Comparison of ENCODE assay signal across 8 mouse cellular contexts in genomic region chr7:98102488-98102887, GRCm38 (mm10). TPM values are rescaled to one million over a fixed set of nuclear protein-coding genes. Genes with fewer than 3 reads are reported as not detected.
A peak's percentile ranks its signal among the peaks of the same experiment; 100 is the strongest.
DNase-seq lines count a peak whose midpoint lies in the region; ATAC-seq and TF ChIP-seq lines count a peak whose summit lies in the region.

No protein-coding gene starts in this region.

- H3K27me3 ChIP-seq in kidney, postnatal 0 days (ENCODE audit: insufficient read depth, low read length), result no peaks in the 10 kb centered on the region
- no peaks in the 10 kb centered on the region for H3K27me3 ChIP-seq in forebrain, embryonic 11.5 days (ENCODE audit: control insufficient read depth, insufficient read depth, low read length)
- H3K27me3 ChIP-seq in limb, embryonic 10.5 days (ENCODE audit: low read depth, poor library complexity, severe bottlenecking), result no peaks in the 10 kb centered on the region
- no peaks in the 10 kb centered on the region for H3K27me3 ChIP-seq in neural tube, embryonic 14.5 days (ENCODE audit: control insufficient read depth, insufficient read depth, low read length)

- H3K27ac ChIP-seq in kidney, postnatal 0 days, result no peak overlapping the region; the same call in 1 of the 2 replicates
- no peak overlapping the region for H3K27ac ChIP-seq in forebrain, embryonic 11.5 days (ENCODE audit: low read depth, low read length)
- peak overlapping the region; percentile 87 for H3K27ac ChIP-seq in limb, embryonic 10.5 days
- no peak overlapping the region for H3K27ac ChIP-seq in neural tube, embryonic 14.5 days (ENCODE audit: low read depth, low read length)

- H3K9ac ChIP-seq in kidney, postnatal 0 days (ENCODE audit: low read depth, low read length), result no peak overlapping the region
- peak overlapping the region; percentile 60 for H3K9ac ChIP-seq in forebrain, embryonic 11.5 days (ENCODE audit: low read length)
- H3K9ac ChIP-seq in neural tube, embryonic 14.5 days (replicated peaks; ENCODE audit: low read depth, low read length), result peak overlapping the region; percentile 30; the same call in 1 of the 2 replicates

- H3K4me3 ChIP-seq in kidney, postnatal 0 days (replicated peaks; ENCODE audit: low read depth, low read length), result no peak overlapping the region
- no peak overlapping the region for H3K4me3 ChIP-seq in forebrain, embryonic 11.5 days (ENCODE audit: low read depth, low read length)
- H3K4me3 ChIP-seq in limb, embryonic 10.5 days, result peak overlapping the region; percentile 42; the same call in 1 of the 2 replicates
- no peak overlapping the region for H3K4me3 ChIP-seq in neural tube, embryonic 14.5 days (ENCODE audit: low read depth, low read length)

- DNase-seq in kidney, postnatal 0 days (ENCODE audit: low spot score), result no peak
- no peak for DNase-seq in kidney, adult 8-10 months
- DNase-seq in forebrain, embryonic 11.5 days (ENCODE audit: low spot score), result no peak
- DNase-seq in limb, embryonic 10.5 days (ENCODE audit: low spot score), result no peak
- no peak for DNase-seq in ovary, postnatal 36 days (ENCODE audit: low spot score)
- DNase-seq in right cerebral cortex, adult 18-20 months, result no peak
- no peak for DNase-seq in kidney, adult 11 months

- 0 out of 2 replicates have a peak overlapping the region, but pooled peaks have one; percentile 45 for H3K4me2 ChIP-seq in kidney, postnatal 0 days (ENCODE audit: low read length)
- no peak overlapping the region for H3K4me2 ChIP-seq in forebrain, embryonic 11.5 days (ENCODE audit: low read depth, low read length, severe bottlenecking)
- peak overlapping the region; percentile 48 for H3K4me2 ChIP-seq in neural tube, embryonic 14.5 days (ENCODE audit: low read depth, low read length)

- no peaks in the 10 kb centered on the region for H3K36me3 ChIP-seq in kidney, postnatal 0 days (ENCODE audit: insufficient read depth, low read length)
- no peaks in the 10 kb centered on the region; the same call in 1 of the 2 replicates for H3K36me3 ChIP-seq in forebrain, embryonic 11.5 days (ENCODE audit: control insufficient read depth, insufficient read depth, low read length)
- H3K36me3 ChIP-seq in limb, embryonic 10.5 days, result peaks cover 6% of the 10 kb centered on the region
- H3K36me3 ChIP-seq in neural tube, embryonic 14.5 days (ENCODE audit: control insufficient read depth, insufficient read depth, low read length), result no peaks in the 10 kb centered on the region

- H3K4me1 ChIP-seq in kidney, postnatal 0 days (replicated peaks; ENCODE audit: insufficient read depth, low read length), result peaks cover 10% of the 10 kb centered on the region
- H3K4me1 ChIP-seq in forebrain, embryonic 11.5 days (replicated peaks; ENCODE audit: control insufficient read depth, insufficient read depth, low read length), result no peaks in the 10 kb centered on the region
- H3K4me1 ChIP-seq in limb, embryonic 10.5 days, result peaks cover 22% of the 10 kb centered on the region
- H3K4me1 ChIP-seq in neural tube, embryonic 14.5 days (ENCODE audit: control insufficient read depth, insufficient read depth, low read length), result peaks cover 8% of the 10 kb centered on the region

- 96% methylated on average over 11 of the region's 11 CpGs for WGBS in kidney, postnatal 0 days
- 94% methylated on average over 11 of the region's 11 CpGs for WGBS in forebrain, embryonic 11.5 days
- WGBS in limb, embryonic 10.5 days, result 93% methylated on average over 11 of the region's 11 CpGs
- 95% methylated on average over 11 of the region's 11 CpGs for WGBS in neural tube, embryonic 14.5 days

- ATAC-seq in kidney, postnatal 0 days (replicated peaks; ENCODE audit: low FRiP score, low read depth), result no peak
- 0 out of 2 replicates have a peak, but pooled peaks have one; percentile 16 for ATAC-seq in forebrain, embryonic 11.5 days (replicated peaks; ENCODE audit: low FRiP score)
- ATAC-seq in neural tube, embryonic 14.5 days (ENCODE audit: low read depth), result peak; percentile 52; the same call in 1 of the 2 replicates

- 0 out of 2 replicates have a peak, but pooled peaks have one; percentile 15 for TF ChIP-seq CTCF in kidney, postnatal 0 days (IDR thresholded peaks at IDR 0.05; ENCODE audit: low read depth)

- no peaks in the 10 kb centered on the region for H3K9me3 ChIP-seq in kidney, postnatal 0 days (replicated peaks; ENCODE audit: low read length)
- no peaks in the 10 kb centered on the region for H3K9me3 ChIP-seq in forebrain, embryonic 11.5 days (ENCODE audit: control insufficient read depth, low read length)
- no peaks in the 10 kb centered on the region for H3K9me3 ChIP-seq in limb, embryonic 10.5 days (replicated peaks)
- H3K9me3 ChIP-seq in neural tube, embryonic 14.5 days (ENCODE audit: control insufficient read depth, low read length), result no peaks in the 10 kb centered on the region

RNA-seq across cellular contexts. Expression of gene Myo7a, which starts 16.8 kb away (rescaled TPM):
- polyA plus RNA-seq in kidney, postnatal 0 days (2015; fragmentation: Nextera tagmentation; extraction: Ambion mirVana), result 7.6 and 8.7 TPM in 2 replicates
- 18.1 and 19.1 TPM in 2 replicates for polyA plus RNA-seq in forebrain, embryonic 11.5 days (2014; fragmentation: Nextera tagmentation; extraction: Ambion mirVana)
- polyA plus RNA-seq in limb, embryonic 10.5 days (2016; fragmentation: Nextera tagmentation; extraction: Ambion mirVana), result 18.6 and 19.1 TPM in 2 replicates
- 22.1 and 24.2 TPM in 2 replicates for polyA plus RNA-seq in neural tube, embryonic 14.5 days (2014; fragmentation: Nextera tagmentation; extraction: Ambion mirVana)

RNA-seq across cellular contexts. Expression of gene Omp, which starts 42.8 kb away (rescaled TPM):
- polyA plus RNA-seq in kidney, postnatal 0 days (2015; fragmentation: Nextera tagmentation; extraction: Ambion mirVana), result 0.38 and 0.50 TPM in 2 replicates
- polyA plus RNA-seq in forebrain, embryonic 11.5 days (2014; fragmentation: Nextera tagmentation; extraction: Ambion mirVana), result 0.32 TPM in 1 of 2 replicates, not detected in the other
- polyA plus RNA-seq in limb, embryonic 10.5 days (2016; fragmentation: Nextera tagmentation; extraction: Ambion mirVana), result 0.13 TPM in 2 replicates
- polyA plus RNA-seq in neural tube, embryonic 14.5 days (2014; fragmentation: Nextera tagmentation; extraction: Ambion mirVana), result 0.32 and 0.40 TPM in 2 replicates
